Mouse (Mus musculus) C2C12 (cell line): Measurements from ENCODE around the gene Brcc3. TPM values are rescaled to one million over a fixed set of nuclear protein-coding genes. Genes with fewer than 3 reads are reported as not detected.
"Not testable (repeated sequence)": the region's sequence is repeated elsewhere in the genome, so short reads cannot be mapped to it uniquely, and the experiment has no call there.

ENCODE experiments used
- H3K27me3 ChIP-seq: one replicate; pipeline ENCODE4 v1.6.1; 2011; ENCODE audit not compliant: control insufficient read depth, insufficient read depth, insufficient read length
- H3K36me3 ChIP-seq: one replicate; pipeline ENCODE4 v1.6.1; 2011; ENCODE audit not compliant: control insufficient read depth, insufficient read depth
- H3K4me3 ChIP-seq: one replicate; pipeline ENCODE4 v1.5.1; 2011; ENCODE audit warnings: mild to moderate bottlenecking, control low read depth; ENCODE audit not compliant: poor library complexity, insufficient read depth, severe bottlenecking
- H3K79me2 ChIP-seq: one replicate; pipeline ENCODE4 v1.6.1; 2011; ENCODE audit not compliant: control insufficient read depth, insufficient read depth
- H3K79me3 ChIP-seq: one replicate; pipeline ENCODE4 v1.6.1; 2011; ENCODE audit warnings: low read depth, control low read depth
- H3ac ChIP-seq: one replicate; pipeline ENCODE3; 2011; ENCODE audit warnings: low read depth; ENCODE audit not compliant: control insufficient read depth, insufficient read length
- CEBPB ChIP-seq: IDR thresholded peaks from one replicate; pipeline ENCODE4 v1.6.1; 2011; ENCODE audit warnings: low read depth, mild to moderate bottlenecking, control low read depth, moderate library complexity
- CTCF ChIP-seq: IDR thresholded peaks from one replicate; pipeline ENCODE4 v1.5.1; 2011; ENCODE audit not compliant: control insufficient read depth, insufficient read depth, insufficient read length
- FOSL1 ChIP-seq: IDR thresholded peaks from one replicate; pipeline ENCODE4 v1.8.0; 2011; ENCODE audit warnings: mild to moderate bottlenecking, low read length; ENCODE audit not compliant: poor library complexity, insufficient read depth, severe bottlenecking
- MAX ChIP-seq: IDR thresholded peaks from one replicate; pipeline ENCODE4 v1.6.1; 2011; ENCODE audit warnings: mild to moderate bottlenecking, control low read depth
- MYOD1 ChIP-seq: IDR thresholded peaks from one replicate; pipeline ENCODE4 v1.6.1; 2011; ENCODE audit warnings: low read depth; ENCODE audit not compliant: control insufficient read depth, insufficient read length
- MYOG ChIP-seq: IDR thresholded peaks from one replicate; pipeline ENCODE4 v1.6.1; 2011; ENCODE audit not compliant: control insufficient read depth, insufficient read length; ENCODE audit errors: extremely low read depth
- USF1 ChIP-seq: IDR thresholded peaks from one replicate; pipeline ENCODE4 v1.6.1; 2011; ENCODE audit warnings: low read depth, mild to moderate bottlenecking, control low read depth, moderate library complexity
- polyA plus RNA-seq: library from polyadenylated mRNA; unstranded; fragments of >200 nt; fragmentation: generic; extraction: Trizol; gene quantifications from one replicate; pipeline ENCODE4 v1.2.1, GENCODE M21; 2012; ENCODE audit warnings: missing spikeins

Brcc3 gene
- polyA plus RNA-seq, 1 experiment: 6.4 TPM

GRCm38 (mm10) chrX:75382195-75382771, 34.1 kb upstream of the Brcc3 start, which contains the start of the genes Fundc2 and F8:
Gene Fundc2, plus strand, starts transcription at chrX:75382399.
Gene F8, minus strand, starts transcription at chrX:75382615.
- Histone ChIP-seq H3ac (peak within 1 kb of the TSS; percentile 91), H3K79me2 (peaks cover 32% of the 10 kb centered on the region), H3K79me3 (peaks cover 16% of the 10 kb centered on the region), H3K27me3 (no peaks in the 10 kb centered on the region), H3K36me3 (no peaks in the 10 kb centered on the region), H3K4me3 (peak within 1 kb of the TSS; percentile 37)
- TF ChIP-seq CTCF: no peak
- peak; percentile 37 for TF ChIP-seq MYOD1

GRCm38 (mm10) chrX:75399471-75399870, 17.0 kb upstream of the Brcc3 start:
- no peaks in the 10 kb centered on the region for H3K79me3 ChIP-seq
- no peak overlapping the region for H3K4me3 ChIP-seq
- TF ChIP-seq CTCF: no peak
- no peak for TF ChIP-seq MAX
- no peak for TF ChIP-seq USF1
- TF ChIP-seq FOSL1: no peak
- TF ChIP-seq CEBPB: no peak
- no peak for TF ChIP-seq MYOG
- TF ChIP-seq MYOD1: no peak
- no peaks in the 10 kb centered on the region for H3K79me2 ChIP-seq
- H3ac ChIP-seq: no peak overlapping the region
- H3K36me3 ChIP-seq: peaks cover 7% of the 10 kb centered on the region
- no peaks in the 10 kb centered on the region for H3K27me3 ChIP-seq

- Histone ChIP-seq H3K79me3 (no peaks in the 10 kb centered on the region), H3ac (no peak overlapping the region), H3K4me3 (no peak overlapping the region), H3K79me2 (no peaks in the 10 kb centered on the region), H3K27me3 (no peaks in the 10 kb centered on the region), H3K36me3 (peaks cover 3% of the 10 kb centered on the region)
- TF ChIP-seq FOSL1 (no peak), MYOD1 (no peak)
Observed at GRCm38 (mm10) chrX:75402668-75403067, 13.8 kb upstream of the Brcc3 start.

GRCm38 (mm10) chrX:75403350-75403749, 13.1 kb upstream of the Brcc3 start:
- Histone ChIP-seq H3K79me2 (no peaks in the 10 kb centered on the region), H3K27me3 (no peaks in the 10 kb centered on the region), H3ac (no peak overlapping the region), H3K4me3 (no peak overlapping the region), H3K36me3 (peaks cover 3% of the 10 kb centered on the region), H3K79me3 (no peaks in the 10 kb centered on the region)
- TF ChIP-seq MYOD1 (no peak), CTCF (no peak), FOSL1 (no peak), MAX (no peak), CEBPB (no peak), MYOG (no peak), USF1 (no peak)

GRCm38 (mm10) chrX:75409711-75410110, 6.7 kb upstream of the Brcc3 start:
- H3K4me3 ChIP-seq: no peak overlapping the region
- peaks cover 3% of the 10 kb centered on the region for H3K79me3 ChIP-seq
- H3K27me3 ChIP-seq: no peaks in the 10 kb centered on the region
- H3ac ChIP-seq: no peak overlapping the region
- peaks cover 17% of the 10 kb centered on the region for H3K79me2 ChIP-seq
- peaks cover 3% of the 10 kb centered on the region for H3K36me3 ChIP-seq
- TF ChIP-seq MAX: no peak
- TF ChIP-seq USF1: no peak
- TF ChIP-seq MYOG: no peak
- TF ChIP-seq FOSL1: no peak
- TF ChIP-seq CTCF: no peak
- no peak for TF ChIP-seq CEBPB
- TF ChIP-seq MYOD1: no peak

GRCm38 (mm10) chrX:75454597-75454996, 38.2 kb downstream of the Brcc3 start:
- no peak for TF ChIP-seq USF1
- no peak for TF ChIP-seq CEBPB
- TF ChIP-seq CTCF: no peak
- TF ChIP-seq MAX: no peak
- no peak for TF ChIP-seq FOSL1
- TF ChIP-seq MYOD1: no peak
- TF ChIP-seq MYOG: no peak
- no peak overlapping the region for H3K4me3 ChIP-seq
- H3K79me2 ChIP-seq: no peaks in the 10 kb centered on the region
- H3K27me3 ChIP-seq: no peaks in the 10 kb centered on the region
- H3K79me3 ChIP-seq: no peaks in the 10 kb centered on the region
- peaks cover 12% of the 10 kb centered on the region for H3K36me3 ChIP-seq
- H3ac ChIP-seq: no peak overlapping the region

GRCm38 (mm10) chrX:75475182-75475644, 58.8 kb downstream of the Brcc3 start:
- not testable (repeated sequence) for H3ac ChIP-seq, H3K79me2 ChIP-seq, H3K79me3 ChIP-seq, H3K36me3 ChIP-seq, H3K27me3 ChIP-seq
- peak overlapping the region; percentile 14 for H3K4me3 ChIP-seq
